13 mouse cellular contexts compared by ENCODE assay signal in genomic region chr1:151001868-151002428, GRCm38 (mm10). TPM values are rescaled to one million over a fixed set of nuclear protein-coding genes. Genes with fewer than 3 reads are reported as not detected.
DNase-seq lines count a peak whose midpoint lies in the region; ATAC-seq lines count a peak whose summit lies in the region.
"Had no signal": no experiment of that assay in that cellular context is flagged by ENCODE, and none has a peak within 500 bp of the region (broad histone marks: within the 10 kb centered on the region; RNA-seq: fewer than 3 reads in every experiment).

No protein-coding gene starts in this region.

- H3K9me3 ChIP-seq in heart, embryonic 16.5 days (replicated peaks; ENCODE audit: control insufficient read depth, low read length) = no peaks in the 10 kb centered on the region
- no peaks in the 10 kb centered on the region for H3K9me3 ChIP-seq in limb, embryonic 13.5 days

- no peaks in the 10 kb centered on the region for H3K36me3 ChIP-seq in heart, embryonic 16.5 days (ENCODE audit: control insufficient read depth, insufficient read depth)
- no peaks in the 10 kb centered on the region for H3K36me3 ChIP-seq in limb, embryonic 13.5 days

- peak; percentile 37 for ATAC-seq in heart, embryonic 16.5 days (replicated peaks; ENCODE audit: extremely low read depth, insufficient read depth, low FRiP score)
- peak; percentile 76 for ATAC-seq in common myeloid progenitor, adult 5-6 weeks (replicated peaks; ENCODE audit: low read depth, poor library complexity, severe bottlenecking)
- no peak for ATAC-seq in limb, embryonic 13.5 days (ENCODE audit: low FRiP score, low read depth)

- no peak for DNase-seq in heart, postnatal 25 days (ENCODE audit: low spot score)
- DNase-seq in thymus, postnatal 0 days (ENCODE audit: low spot score) = peak; percentile 38
- no peak for DNase-seq in layer of hippocampus, postnatal 36 days
- DNase-seq in frontal cortex, postnatal 36 days (ENCODE audit: low spot score in 2 of 2) = no peak
- DNase-seq in testis, postnatal 14 days (ENCODE audit: low spot score) = no peak
- DNase-seq: cerebellum, postnatal 25 days; heart, postnatal 14 days; kidney, postnatal 14 days; left cerebral cortex, postnatal 4 days; lung, adult 18-20 months had no signal

- 47% methylated on average over 8 of the region's 8 CpGs for WGBS in heart, embryonic 16.5 days
- WGBS in limb, embryonic 13.5 days = 70% methylated on average over 8 of the region's 8 CpGs

- H3K27ac ChIP-seq in heart, embryonic 16.5 days (ENCODE audit: low read length) = peak overlapping the region; percentile 20; the same call in 1 of the 2 replicates
- H3K27ac ChIP-seq in limb, embryonic 13.5 days = peak overlapping the region; percentile 55

- H3K4me2 ChIP-seq in heart, embryonic 16.5 days (ENCODE audit: low read depth, low read length) = peak overlapping the region; percentile 21; the same call in 1 of the 2 replicates
- H3K4me2 ChIP-seq in limb, embryonic 13.5 days (replicated peaks) = peak overlapping the region; percentile 21; the same call in 1 of the 2 replicates

- H3K9ac ChIP-seq in heart, embryonic 16.5 days (ENCODE audit: low read length) = no peak overlapping the region
- H3K9ac ChIP-seq in limb, embryonic 13.5 days = no peak overlapping the region

- H3K27me3 ChIP-seq in heart, embryonic 16.5 days (ENCODE audit: control insufficient read depth, insufficient read depth, low read length) = no peaks in the 10 kb centered on the region
- H3K27me3 ChIP-seq in limb, embryonic 13.5 days = no peaks in the 10 kb centered on the region

- H3K4me1 ChIP-seq in heart, embryonic 16.5 days (ENCODE audit: control insufficient read depth, insufficient read depth, low read length) = peaks cover 21% of the 10 kb centered on the region
- peaks cover 33% of the 10 kb centered on the region for H3K4me1 ChIP-seq in limb, embryonic 13.5 days

- H3K4me3 ChIP-seq in heart, embryonic 16.5 days (ENCODE audit: low read length) = no peak overlapping the region
- no peak overlapping the region for H3K4me3 ChIP-seq in limb, embryonic 13.5 days

- intact Hi-C loops in heart, postnatal 25 days (cut with DNase I) = no loop called here

RNA-seq across cellular contexts. Expression of gene Hmcn1, which starts 8.7 kb away (rescaled TPM):
- 18.1 and 20.7 TPM in 2 replicates for polyA plus RNA-seq in heart, embryonic 16.5 days (2015; fragmentation: Nextera tagmentation; extraction: Ambion mirVana)
- 10 to 100 TPM; 15.8 to 16.9 TPM for total RNA-seq in heart, postnatal 25 days (2021)
- total RNA-seq in common myeloid progenitor, adult 5-6 weeks (2017) = not detected in 2 replicates
- 36.0 and 38.9 TPM in 2 replicates for polyA plus RNA-seq in limb, embryonic 13.5 days (2015; fragmentation: Nextera tagmentation; extraction: Ambion mirVana)
- 0.13 and 0.29 TPM in 2 replicates for polyA plus RNA-seq in thymus, postnatal 0 days (2015; fragmentation: Nextera tagmentation; extraction: Ambion mirVana)
- 1 to 10 TPM; 2.2 to 4.2 TPM for total RNA-seq in layer of hippocampus, postnatal 36 days (2021)
